Mouse (Mus musculus) brain, embryonic 18.5 days (tissue): Measurements from ENCODE around the gene Rexo4.

Experiments used
- DNase-seq: peaks from one replicate; pipeline ENCODE4 v3.0.0-alpha.2; 2012; ENCODE audit warnings: low read depth, low spot score

The Rexo4 gene

DNA sequence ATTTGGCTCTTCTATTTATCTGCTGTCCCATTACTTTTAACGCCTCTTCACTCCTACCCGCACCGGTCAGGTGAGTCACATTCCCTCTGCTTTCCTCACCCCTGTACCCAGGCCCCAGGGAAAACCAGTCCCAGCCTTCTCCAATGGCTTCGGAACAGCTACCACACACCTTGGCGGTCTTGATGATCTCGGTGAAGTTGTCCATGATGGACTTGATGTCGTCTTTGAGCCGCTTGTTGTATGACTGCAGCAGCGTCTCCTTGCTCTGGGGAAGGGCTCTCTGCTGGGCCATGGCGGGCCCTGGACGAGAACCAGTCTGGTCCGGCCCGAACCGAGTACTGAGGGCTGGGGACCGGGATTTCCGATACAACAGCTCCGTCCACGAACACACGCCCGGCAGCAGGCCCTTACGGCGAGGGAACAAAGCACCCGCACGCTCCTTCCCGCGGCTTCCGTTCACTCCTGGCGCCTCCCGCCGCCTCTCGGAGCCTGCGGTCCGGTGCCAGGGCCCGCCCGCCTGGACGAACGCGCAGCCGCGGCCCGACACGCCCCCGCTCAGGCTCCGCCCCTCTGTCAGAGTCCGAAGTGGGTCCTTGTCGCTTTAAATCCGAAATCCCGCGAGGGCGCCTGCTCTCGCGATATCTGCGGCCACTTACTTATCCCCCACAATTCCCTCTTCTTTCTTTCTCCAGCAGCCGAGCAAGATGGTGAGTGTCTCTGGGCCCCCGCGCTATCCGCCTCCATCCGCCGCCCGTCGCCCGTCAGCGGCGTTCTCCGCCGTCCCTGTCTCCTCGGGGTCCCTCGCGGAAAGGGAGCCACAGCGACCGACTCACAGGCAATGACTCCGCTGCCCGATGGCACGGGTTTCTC, 53.8 kb downstream of the Rexo4 start, which contains the start of the genes Med22 and Rpl7a:
Gene Med22 (minus strand): TSS at position 554 of the 870 bp plus-strand sequence.
Gene Rpl7a (plus strand): TSS at position 641 of the 870 bp plus-strand sequence.
- peak; percentile 96 for DNase-seq

DNA sequence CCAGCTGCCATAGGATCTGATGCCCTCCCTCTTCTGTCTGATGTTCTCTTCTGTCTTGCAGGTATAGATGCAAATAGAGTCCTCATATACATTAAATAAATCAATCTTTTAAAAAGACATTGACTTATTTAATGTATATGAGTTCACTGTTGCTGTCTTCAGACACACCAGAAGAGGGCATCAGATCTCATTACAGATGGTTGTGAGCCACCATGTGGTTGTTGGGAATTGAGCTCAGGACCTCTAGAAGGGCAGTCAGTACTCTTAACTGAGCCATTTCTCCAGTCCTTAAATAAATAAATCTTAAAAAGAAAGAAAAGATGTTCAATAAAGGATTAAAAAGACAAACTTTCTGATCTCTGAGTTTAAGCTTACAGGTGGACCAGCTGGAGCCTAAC, 54.8 kb downstream of the Rexo4 start:
- no peak for DNase-seq

DNA sequence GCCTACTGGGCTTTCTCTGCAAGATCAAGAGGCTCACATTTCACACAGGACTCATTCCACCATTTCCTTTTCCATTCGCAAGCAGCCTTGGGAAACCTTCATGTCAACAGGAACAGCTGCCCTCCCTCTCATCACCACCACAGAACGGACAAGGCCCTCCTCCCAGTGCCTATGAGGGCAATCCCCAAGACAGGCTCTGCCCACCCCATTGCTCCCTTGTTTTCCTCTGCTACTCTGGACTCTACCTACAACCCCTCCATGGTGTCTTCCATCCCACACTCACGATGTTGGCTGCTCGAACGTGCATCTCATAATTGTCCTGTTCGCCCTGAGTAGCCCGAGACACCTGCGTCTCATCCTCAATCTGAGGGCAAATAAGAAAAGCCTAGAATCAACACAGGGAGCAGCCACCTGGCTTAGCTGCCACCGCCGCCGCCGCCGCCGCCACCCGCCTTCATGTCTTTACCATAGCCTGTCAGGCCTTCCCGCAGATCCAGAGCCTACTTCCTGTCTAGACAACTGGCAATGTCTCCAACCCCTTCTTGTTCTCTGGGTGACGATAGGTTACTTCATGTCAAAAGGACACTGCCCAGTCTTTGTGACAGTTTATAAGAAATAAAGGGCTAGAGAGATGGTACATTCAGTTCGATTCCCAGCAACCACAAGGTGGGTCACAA, 55.3 kb downstream of the Rexo4 start:
- no peak for DNase-seq

DNA sequence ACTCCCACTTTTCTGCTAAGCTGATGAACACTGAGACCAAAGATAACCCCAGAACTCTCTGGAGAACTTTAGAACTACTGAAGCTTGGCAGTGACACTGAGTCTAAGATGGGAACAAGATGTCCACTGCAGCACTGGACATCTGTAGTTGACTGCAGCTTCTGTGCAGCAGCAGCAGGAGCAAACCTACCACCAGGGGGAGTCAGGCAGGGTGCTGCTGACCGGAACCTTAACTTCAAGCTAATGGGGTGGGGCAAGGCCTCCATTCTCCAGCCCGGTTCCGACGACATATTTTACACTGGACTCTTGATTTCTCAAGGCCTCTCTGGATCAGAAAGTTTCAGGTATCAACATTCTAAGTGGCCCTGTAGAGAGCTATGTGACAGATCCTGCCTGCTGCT, 57.1 kb downstream of the Rexo4 start:
- no peak for DNase-seq

DNA sequence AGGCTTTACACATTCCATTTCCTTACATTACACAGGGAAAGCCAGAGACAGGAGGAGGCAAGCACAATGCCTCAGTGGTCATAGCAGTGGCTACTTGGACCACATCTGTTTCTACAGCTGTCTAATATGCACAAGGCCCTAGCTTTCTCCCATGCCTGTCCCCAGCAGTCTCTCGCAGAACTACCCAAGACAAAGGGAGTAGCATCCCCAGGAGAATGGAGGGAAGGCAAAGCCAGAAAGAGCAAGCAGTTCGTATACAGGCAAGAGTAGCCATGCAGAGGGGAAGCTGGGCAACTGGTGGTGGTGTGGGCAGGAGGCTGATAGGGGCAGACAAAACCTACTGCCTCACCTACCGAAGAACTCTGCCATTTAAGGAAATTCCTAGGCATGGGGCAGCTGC, 57.8 kb downstream of the Rexo4 start:
- no peak for DNase-seq

DNA sequence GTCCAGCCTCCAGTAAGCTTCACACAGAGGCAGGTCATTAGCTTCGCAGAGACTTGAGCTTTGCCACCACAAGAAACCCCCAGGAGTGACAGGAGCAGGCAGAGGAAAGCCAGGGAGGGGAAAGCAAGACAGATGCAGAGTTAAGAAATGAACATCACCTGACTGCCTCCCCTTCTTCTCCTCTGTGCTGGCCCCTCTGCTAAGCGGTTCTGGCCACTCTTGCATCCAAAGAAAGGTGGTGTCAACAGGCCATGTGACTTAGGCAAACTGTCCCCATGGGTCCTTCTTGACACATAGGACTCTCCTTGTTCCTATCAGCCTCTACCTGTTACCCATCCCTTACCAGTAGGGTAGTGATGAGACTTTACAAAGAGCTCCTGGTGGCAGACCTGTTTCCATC, 58.2 kb downstream of the Rexo4 start:
- DNase-seq, result no peak
